ENCODE assay signal across 25 mouse cellular contexts in genomic region chr6:18946002-18946683, GRCm38 (mm10).
"Had no signal": no experiment of that assay in that cellular context is flagged by ENCODE, and none has a peak within 500 bp of the region (broad histone marks: within the 10 kb centered on the region; RNA-seq: fewer than 3 reads in every experiment).

No protein-coding gene starts in this region.

- H3K27ac ChIP-seq: heart, adult 2 months; hindbrain, embryonic 10.5 days; hindbrain, embryonic 12.5 days; hindbrain, embryonic 14.5 days; kidney, embryonic 15.5 days; kidney, postnatal 0 days; limb, embryonic 13.5 days; limb, embryonic 15.5 days; liver, embryonic 13.5 days; liver, embryonic 15.5 days had no signal

- H3K36me3 ChIP-seq: heart, embryonic 12.5 days; hindbrain, embryonic 10.5 days; hindbrain, embryonic 12.5 days; kidney, embryonic 15.5 days; limb, embryonic 13.5 days; limb, embryonic 15.5 days; liver, embryonic 13.5 days; liver, embryonic 15.5 days had no signal

- H3K27me3 ChIP-seq: heart, embryonic 12.5 days; hindbrain, embryonic 12.5 days; kidney, embryonic 15.5 days; limb, embryonic 13.5 days; limb, embryonic 15.5 days; liver, embryonic 13.5 days; liver, embryonic 15.5 days had no signal

- DNase-seq: gastrocnemius, postnatal 14 days; gastrocnemius, postnatal 36 days; heart, adult 2 months; heart, postnatal 10 days; heart, postnatal 4 days; kidney, adult 11 months; kidney, adult 2 months; kidney, adult 9 months; kidney, postnatal 14 days; kidney, postnatal 36 days; layer of hippocampus, adult 9-11 months; layer of hippocampus, postnatal 36 days; left cerebral cortex, postnatal 4 days; liver, embryonic 13.5 days had no signal

- ATAC-seq: hindbrain, embryonic 16.5 days; inflammation-experienced regulatory T-cells, adult 6 months had no signal

- H3K4me2 ChIP-seq: heart, embryonic 12.5 days; hindbrain, embryonic 12.5 days; hindbrain, embryonic 14.5 days; kidney, embryonic 15.5 days; limb, embryonic 13.5 days; limb, embryonic 15.5 days; liver, embryonic 13.5 days; liver, embryonic 15.5 days had no signal

- H3K9me3 ChIP-seq: heart, embryonic 12.5 days; hindbrain, embryonic 10.5 days; hindbrain, embryonic 12.5 days; kidney, embryonic 15.5 days; limb, embryonic 13.5 days; limb, embryonic 15.5 days; liver, embryonic 13.5 days; liver, embryonic 15.5 days had no signal

- H3K9ac ChIP-seq: heart, embryonic 12.5 days; hindbrain, embryonic 12.5 days; hindbrain, embryonic 14.5 days; kidney, embryonic 15.5 days; limb, embryonic 13.5 days; limb, embryonic 15.5 days; liver, embryonic 13.5 days; liver, embryonic 15.5 days had no signal

- H3K4me1 ChIP-seq: heart, embryonic 12.5 days; hindbrain, embryonic 10.5 days; hindbrain, embryonic 12.5 days; kidney, embryonic 15.5 days; limb, embryonic 13.5 days; limb, embryonic 15.5 days; liver, embryonic 13.5 days; liver, embryonic 15.5 days had no signal

- H3K4me3 ChIP-seq: heart, adult 2 months; heart, embryonic 12.5 days; hindbrain, embryonic 10.5 days; hindbrain, embryonic 12.5 days; kidney, embryonic 15.5 days; limb, embryonic 13.5 days; limb, embryonic 15.5 days; liver, embryonic 13.5 days; liver, embryonic 15.5 days had no signal
